Mouse (Mus musculus): Measurements from ENCODE around the gene Tcf23. TPM values are rescaled to one million over a fixed set of nuclear protein-coding genes. Genes with fewer than 3 reads are reported as not detected.

Tcf23 gene
- 1.00 and 1.0 TPM in 2 replicates for polyA plus RNA-seq (2012; rRNA removed)

- Histone ChIP-seq H3K27ac (ENCODE audit: control insufficient read depth, insufficient read depth, low read depth, low read length) (peak within 1 kb of the TSS; percentile 46), H3K4me3 (ENCODE audit: control insufficient read depth, low read depth, low read length) (no peak within 1 kb of the TSS), H3K4me1 (ENCODE audit: control insufficient read depth, insufficient read depth, low read length) (peaks cover 5% of the 10 kb centered on the region), H3K36me3 (ENCODE audit: control insufficient read depth, insufficient read depth, low read length) (no peaks in the 10 kb centered on the region), H3K27me3 (ENCODE audit: control insufficient read depth, insufficient read depth, low read length) (no peaks in the 10 kb centered on the region)
- TF ChIP-seq CTCF (IDR thresholded peaks at IDR 0.05; ENCODE audit: control insufficient read depth, insufficient read depth, insufficient replicate concordance, low read depth, low read length) = no peak
- TF ChIP-seq POLR2A (IDR thresholded peaks at IDR 0.05; ENCODE audit: control insufficient read depth, low read depth, low read length) = no peak
These were observed at the start of gene Tcf23 for GRCm38 (mm10) chr5:30968416-30968815. Gene Tcf23, plus strand, starts transcription at chr5:30968662.

- no peak overlapping the region for H3K27ac ChIP-seq (ENCODE audit: control insufficient read depth, insufficient read depth, low read depth, low read length)
- no peaks in the 10 kb centered on the region for H3K36me3 ChIP-seq (ENCODE audit: control insufficient read depth, insufficient read depth, low read length)
- H3K4me1 ChIP-seq (ENCODE audit: control insufficient read depth, insufficient read depth, low read length) = peaks cover 23% of the 10 kb centered on the region
These were observed 49.8 kb upstream of the Tcf23 start for GRCm38 (mm10) chr5:30918691-30919090.

GRCm38 (mm10) chr5:30919831-30920614, 48.4 kb upstream of the Tcf23 start:
- peaks cover 21% of the 10 kb centered on the region for H3K4me1 ChIP-seq (ENCODE audit: control insufficient read depth, insufficient read depth, low read length)
- no peaks in the 10 kb centered on the region for H3K27me3 ChIP-seq (ENCODE audit: control insufficient read depth, insufficient read depth, low read length)
- H3K36me3 ChIP-seq (ENCODE audit: control insufficient read depth, insufficient read depth, low read length) = no peaks in the 10 kb centered on the region
- H3K4me3 ChIP-seq (ENCODE audit: control insufficient read depth, low read depth, low read length) = peak overlapping the region; percentile 78
- TF ChIP-seq CTCF (IDR thresholded peaks at IDR 0.05; ENCODE audit: control insufficient read depth, insufficient read depth, insufficient replicate concordance, low read depth, low read length) = no peak
- no peak; the same call in 1 of the 2 replicates for TF ChIP-seq POLR2A (IDR thresholded peaks at IDR 0.05; ENCODE audit: control insufficient read depth, low read depth, low read length)
- H3K27ac ChIP-seq (ENCODE audit: control insufficient read depth, insufficient read depth, low read depth, low read length) = no peak overlapping the region

More at GRCm38 (mm10) chr5:30918691-30919090, 49.8 kb upstream of the Tcf23 start:
- TF ChIP-seq POLR2A (IDR thresholded peaks at IDR 0.05; ENCODE audit: control insufficient read depth, low read depth, low read length) = no peak
- Histone ChIP-seq H3K4me3 (ENCODE audit: control insufficient read depth, low read depth, low read length) (no peak overlapping the region), H3K27me3 (ENCODE audit: control insufficient read depth, insufficient read depth, low read length) (no peaks in the 10 kb centered on the region)

DNA sequence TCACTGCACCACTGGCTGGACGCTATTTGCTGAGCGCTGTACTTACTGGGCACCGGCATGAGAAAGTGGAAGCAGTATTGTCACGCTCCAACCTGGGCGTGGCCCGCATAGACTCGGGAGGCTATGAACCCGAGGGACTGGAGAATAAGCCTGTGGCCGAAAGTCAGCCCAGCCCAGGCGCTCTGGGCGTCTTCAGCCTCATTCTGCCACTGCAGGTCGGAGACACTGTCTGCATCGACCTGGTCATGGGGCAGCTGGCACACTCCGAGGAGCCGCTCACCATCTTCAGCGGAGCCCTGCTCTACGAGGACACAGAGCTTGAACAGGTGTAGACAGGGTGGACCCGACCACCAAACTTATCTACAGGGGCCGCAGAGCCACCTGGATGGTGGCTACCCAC, 47.8 kb upstream of the Tcf23 start:
- TF ChIP-seq POLR2A (IDR thresholded peaks at IDR 0.05; ENCODE audit: control insufficient read depth, low read depth, low read length) (0 out of 2 replicates have a peak, but pooled peaks have one; percentile 19), CTCF (IDR thresholded peaks at IDR 0.05; ENCODE audit: control insufficient read depth, insufficient read depth, insufficient replicate concordance, low read depth, low read length) (0 out of 2 replicates have a peak, but pooled peaks have one; percentile 23)
- H3K27me3 ChIP-seq (ENCODE audit: control insufficient read depth, insufficient read depth, low read length) = no peaks in the 10 kb centered on the region
- H3K36me3 ChIP-seq (ENCODE audit: control insufficient read depth, insufficient read depth, low read length) = no peaks in the 10 kb centered on the region
- H3K27ac ChIP-seq (ENCODE audit: control insufficient read depth, insufficient read depth, low read depth, low read length) = no peak overlapping the region
- H3K4me1 ChIP-seq (ENCODE audit: control insufficient read depth, insufficient read depth, low read length) = peaks cover 21% of the 10 kb centered on the region
- peak overlapping the region; percentile 78 for H3K4me3 ChIP-seq (ENCODE audit: control insufficient read depth, low read depth, low read length)

DNA sequence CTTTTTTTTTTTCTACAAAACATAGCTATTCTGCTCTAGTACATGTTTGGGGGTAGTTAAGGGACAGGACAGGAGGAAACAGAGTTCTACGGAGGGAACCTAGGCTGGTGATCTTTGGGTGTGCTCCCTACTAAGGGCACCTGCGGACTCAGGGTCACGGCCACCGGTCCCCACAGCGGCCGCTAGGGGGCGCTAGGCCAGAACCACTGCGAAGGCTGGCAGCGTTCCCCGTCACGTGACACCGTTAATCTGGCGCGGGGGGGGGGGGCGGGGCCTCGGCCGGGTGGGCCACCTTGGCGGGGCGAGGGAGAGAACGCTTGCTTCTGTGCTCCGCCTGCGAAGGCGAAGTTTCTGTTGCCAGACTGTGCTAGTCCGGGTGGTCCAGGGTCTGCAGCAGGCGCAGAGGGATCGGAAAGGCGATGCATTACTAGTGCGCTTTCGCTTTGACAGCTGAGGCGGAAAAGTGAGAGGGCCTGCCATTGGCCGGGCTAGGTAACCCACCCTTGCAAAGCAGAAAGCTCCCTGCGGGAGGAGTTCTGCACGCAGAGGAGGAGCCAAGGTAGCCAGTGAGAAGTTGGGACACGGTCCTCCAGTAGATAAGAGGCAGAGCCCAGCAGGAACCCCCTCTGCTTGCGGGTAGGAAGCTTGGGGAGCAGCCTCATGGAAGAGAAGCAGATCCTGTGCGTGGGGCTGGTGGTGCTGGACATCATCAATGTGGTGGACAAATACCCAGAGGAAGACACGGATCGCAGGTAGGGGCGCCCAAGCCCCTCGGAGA, 47.0 kb upstream of the Tcf23 start, which contains the start of gene Khk:
Gene Khk (plus strand): TSS at position 176 of the 778 bp plus-strand sequence.
- Histone ChIP-seq H3K4me1 (ENCODE audit: control insufficient read depth, insufficient read depth, low read length) (peaks cover 21% of the 10 kb centered on the region), H3K27me3 (ENCODE audit: control insufficient read depth, insufficient read depth, low read length) (no peaks in the 10 kb centered on the region), H3K27ac (ENCODE audit: control insufficient read depth, insufficient read depth, low read depth, low read length) (peak within 1 kb of the TSS; percentile 78), H3K36me3 (ENCODE audit: control insufficient read depth, insufficient read depth, low read length) (no peaks in the 10 kb centered on the region), H3K4me3 (ENCODE audit: control insufficient read depth, low read depth, low read length) (peak within 1 kb of the TSS; percentile 94)
- no peak; the same call in 1 of the 2 replicates for TF ChIP-seq POLR2A (IDR thresholded peaks at IDR 0.05; ENCODE audit: control insufficient read depth, low read depth, low read length)
- peak; percentile 94 for TF ChIP-seq CTCF (IDR thresholded peaks at IDR 0.05; ENCODE audit: control insufficient read depth, insufficient read depth, insufficient replicate concordance, low read depth, low read length)

DNA sequence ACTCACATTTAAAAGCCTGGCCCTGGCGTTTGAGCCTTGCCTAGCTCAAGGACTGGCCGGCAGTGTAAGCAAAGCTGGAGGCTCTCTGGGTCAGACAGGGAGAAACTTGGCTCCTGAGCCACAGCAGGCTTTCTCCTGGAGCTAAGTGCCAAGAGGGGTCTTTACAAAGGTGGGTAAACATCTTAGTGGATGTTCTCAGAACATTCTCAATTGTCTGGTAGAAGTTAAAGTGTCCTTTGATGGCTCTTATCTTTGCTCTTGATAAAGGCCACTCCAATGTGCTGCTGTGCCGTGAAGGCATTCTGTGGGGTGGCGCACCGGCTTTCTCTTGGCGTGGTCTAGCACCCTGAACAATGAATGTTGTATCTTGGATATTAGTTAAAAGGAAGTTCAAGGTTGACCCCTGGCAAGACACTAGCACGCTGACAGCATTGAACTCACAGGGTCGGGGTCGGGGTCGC, 45.9 kb upstream of the Tcf23 start:
- Histone ChIP-seq H3K36me3 (ENCODE audit: control insufficient read depth, insufficient read depth, low read length) (no peaks in the 10 kb centered on the region), H3K27me3 (ENCODE audit: control insufficient read depth, insufficient read depth, low read length) (no peaks in the 10 kb centered on the region), H3K4me1 (ENCODE audit: control insufficient read depth, insufficient read depth, low read length) (peaks cover 21% of the 10 kb centered on the region), H3K4me3 (ENCODE audit: control insufficient read depth, low read depth, low read length) (no peak overlapping the region), H3K27ac (ENCODE audit: control insufficient read depth, insufficient read depth, low read depth, low read length) (no peak overlapping the region)
- TF ChIP-seq CTCF (IDR thresholded peaks at IDR 0.05; ENCODE audit: control insufficient read depth, insufficient read depth, insufficient replicate concordance, low read depth, low read length) = no peak
- TF ChIP-seq POLR2A (IDR thresholded peaks at IDR 0.05; ENCODE audit: control insufficient read depth, low read depth, low read length) = no peak

DNA sequence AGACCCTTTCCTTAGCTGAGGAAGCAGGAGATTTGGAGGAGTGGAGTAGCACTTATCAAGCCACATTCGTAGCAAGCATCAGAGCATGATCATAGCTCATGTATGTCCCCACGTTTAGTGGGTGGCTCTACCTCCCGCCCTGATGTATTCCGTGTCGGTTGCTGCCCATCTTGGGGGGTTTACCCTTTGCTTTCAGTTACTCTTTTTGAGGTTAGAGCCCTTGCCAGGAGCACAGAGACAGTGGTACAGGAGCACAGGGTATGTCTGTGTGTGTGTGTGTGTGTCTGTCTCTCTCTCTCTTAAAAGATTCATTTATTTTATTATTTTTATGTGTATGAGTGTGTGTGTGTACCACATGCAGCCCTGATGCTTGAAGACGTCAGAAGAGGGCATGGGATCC, 45.3 kb upstream of the Tcf23 start:
- no peaks in the 10 kb centered on the region for H3K27me3 ChIP-seq (ENCODE audit: control insufficient read depth, insufficient read depth, low read length)
- peaks cover 21% of the 10 kb centered on the region for H3K4me1 ChIP-seq (ENCODE audit: control insufficient read depth, insufficient read depth, low read length)
- TF ChIP-seq CTCF (IDR thresholded peaks at IDR 0.05; ENCODE audit: control insufficient read depth, insufficient read depth, insufficient replicate concordance, low read depth, low read length) (no peak), POLR2A (IDR thresholded peaks at IDR 0.05; ENCODE audit: control insufficient read depth, low read depth, low read length) (no peak)
- no peak overlapping the region for H3K27ac ChIP-seq (ENCODE audit: control insufficient read depth, insufficient read depth, low read depth, low read length)
- no peak overlapping the region for H3K4me3 ChIP-seq (ENCODE audit: control insufficient read depth, low read depth, low read length)
- H3K36me3 ChIP-seq (ENCODE audit: control insufficient read depth, insufficient read depth, low read length) = no peaks in the 10 kb centered on the region
